Mouse (Mus musculus): ENCODE results near the gene Hrk.

The Hrk gene

GRCm38 (mm10) chr5:118164581-118164980 is at the start of gene Hrk:
TSS of gene Hrk (plus strand) at chr5:118164648.
- in situ Hi-C loops (cut with MboI, MseI): no loop called here

GRCm38 (mm10) chr5:118118351-118118750 is 46.1 kb upstream of the Hrk start:
- in situ Hi-C loops (cut with MboI, MseI): no loop called here

- in situ Hi-C loops (cut with MboI, MseI): no loop called here
Observed at GRCm38 (mm10) chr5:118118922-118119321, 45.5 kb upstream of the Hrk start.

GRCm38 (mm10) chr5:118120670-118121069 is 43.8 kb upstream of the Hrk start:
- in situ Hi-C loops (cut with MboI, MseI): no loop called here

GRCm38 (mm10) chr5:118121928-118122327 is 42.5 kb upstream of the Hrk start:
- in situ Hi-C loops (cut with MboI, MseI): no loop called here

GRCm38 (mm10) chr5:118123096-118123495 is 41.4 kb upstream of the Hrk start:
- in situ Hi-C loops (cut with MboI, MseI): no loop called here

- in situ Hi-C loops (cut with MboI, MseI): no loop called here
Observed at GRCm38 (mm10) chr5:118126671-118127070, 37.8 kb upstream of the Hrk start.

GRCm38 (mm10) chr5:118128208-118128607 is 36.2 kb upstream of the Hrk start:
- in situ Hi-C loops (cut with MboI, MseI): no loop called here

- in situ Hi-C loops (cut with MboI, MseI): no loop called here
Observed at GRCm38 (mm10) chr5:118128651-118129050, 35.8 kb upstream of the Hrk start.

- in situ Hi-C loops (cut with MboI, MseI): no loop called here
Observed at GRCm38 (mm10) chr5:118136391-118136790, 28.1 kb upstream of the Hrk start.

- in situ Hi-C loops (cut with MboI, MseI): no loop called here
Observed at GRCm38 (mm10) chr5:118139630-118140029, 24.8 kb upstream of the Hrk start.

GRCm38 (mm10) chr5:118142471-118142870 is 22.0 kb upstream of the Hrk start:
- in situ Hi-C loops (cut with MboI, MseI): no loop called here

- in situ Hi-C loops (cut with MboI, MseI): no loop called here
Observed at GRCm38 (mm10) chr5:118143211-118144026, 21.0 kb upstream of the Hrk start.

GRCm38 (mm10) chr5:118144327-118144726 is 20.1 kb upstream of the Hrk start:
- in situ Hi-C loops (cut with MboI, MseI): no loop called here

- in situ Hi-C loops (cut with MboI, MseI): no loop called here
Observed at GRCm38 (mm10) chr5:118144770-118145169, 19.7 kb upstream of the Hrk start.

GRCm38 (mm10) chr5:118145458-118145857 is 19.0 kb upstream of the Hrk start:
- in situ Hi-C loops (cut with MboI, MseI): no loop called here

GRCm38 (mm10) chr5:118145999-118146679 is 18.3 kb upstream of the Hrk start:
- in situ Hi-C loops (cut with MboI, MseI): no loop called here

- in situ Hi-C loops (cut with MboI, MseI): no loop called here
Observed at GRCm38 (mm10) chr5:118147264-118147663, 17.2 kb upstream of the Hrk start.

GRCm38 (mm10) chr5:118149711-118150110 is 14.7 kb upstream of the Hrk start:
- in situ Hi-C loops (cut with MboI, MseI): no loop called here

GRCm38 (mm10) chr5:118154839-118155564 is 9.4 kb upstream of the Hrk start, which contains the start of gene Fbxw8:
TSS of gene Fbxw8 (minus strand) at chr5:118155464.
- in situ Hi-C loops (cut with MboI, MseI): no loop called here

- in situ Hi-C loops (cut with MboI, MseI): no loop called here
Observed at GRCm38 (mm10) chr5:118155565-118155947, 8.9 kb upstream of the Hrk start.

GRCm38 (mm10) chr5:118156976-118157375 is 7.5 kb upstream of the Hrk start:
- in situ Hi-C loops (cut with MboI, MseI): no loop called here

All from T-helper 17 cell (primary cell).